Mouse (Mus musculus) forebrain, embryonic 15.5 days (tissue): ENCODE measurements at regions not wholly inside any gene's neighbourhood (a gene's known extent, or its start where the extent isn't known, plus 50 kb on each side); places are given as distances from the start of the nearest gene placed in this dataset.
"Not testable (repeated sequence)": the region's sequence is repeated elsewhere in the genome, so short reads cannot be mapped to it uniquely, and the experiment has no call there.

Experiments used
- ATAC-seq: fragments of 200-750 bp; cut with Nextera tagmentation; replicated peaks from 2 replicates; pipeline ENCODE4 v1.8.0; 2017; ENCODE audit warnings: mild to moderate bottlenecking, moderate TSS enrichment, moderate library complexity
- H3K27ac ChIP-seq: fragments of 300-500 bp; sonication (generic); replicated peaks from 2 replicates; pipeline ENCODE4 v1.5.1; 2015; ENCODE audit warnings: mild to moderate bottlenecking, inconsistent platforms
- H3K27me3 ChIP-seq: fragments of 300-500 bp; sonication (generic); 2 replicates; pipeline ENCODE4 v1.6.1; 2015; ENCODE audit warnings: inconsistent platforms
- H3K36me3 ChIP-seq: fragments of 300-500 bp; sonication (generic); 2 replicates; pipeline ENCODE4 v1.6.1; 2015; ENCODE audit warnings: mild to moderate bottlenecking, inconsistent platforms
- H3K4me1 ChIP-seq: fragments of 300-500 bp; sonication (generic); 2 replicates; pipeline ENCODE4 v1.6.1; 2015; ENCODE audit warnings: inconsistent platforms
- H3K4me2 ChIP-seq: fragments of 300-500 bp; sonication (generic); replicated peaks from 2 replicates; pipeline ENCODE4 v1.6.1; 2015; ENCODE audit warnings: mild to moderate bottlenecking, inconsistent platforms
- H3K4me3 ChIP-seq: fragments of 300-500 bp; sonication (generic); 2 replicates; pipeline ENCODE4 v1.5.1; 2015; ENCODE audit warnings: mild to moderate bottlenecking, inconsistent platforms
- H3K9ac ChIP-seq: fragments of 300-500 bp; sonication (generic); replicated peaks from 2 replicates; pipeline ENCODE4 v1.6.1; 2015; ENCODE audit warnings: mild to moderate bottlenecking, inconsistent platforms
- H3K9me3 ChIP-seq: fragments of 300-500 bp; sonication (generic); 2 replicates; pipeline ENCODE4 v1.6.1; 2016; ENCODE audit warnings: inconsistent platforms
- WGBS: fragments of 180-500 bp; shearing (Covaris S2); methylation state at CpG from one replicate; pipeline ENCODE4 v1.1.7; 2015; ENCODE audit warnings: mixed read lengths; 5-methylcytosine and 5-hydroxymethylcytosine counted together

GRCm38 (mm10) chr8:115977152-115977551 lies 269.6 kb upstream of the Maf start:
- Histone ChIP-seq H3K9me3 (no peaks in the 10 kb centered on the region), H3K27me3 (no peaks in the 10 kb centered on the region), H3K36me3 (no peaks in the 10 kb centered on the region), H3K4me2 (no peak overlapping the region), H3K4me3 (no peak overlapping the region), H3K9ac (no peak overlapping the region), H3K4me1 (peaks cover 5% of the 10 kb centered on the region; the same call in 1 of the 2 replicates), H3K27ac (no peak overlapping the region)
- no peak for ATAC-seq
- 53% methylated on average over 4 of the region's 4 CpGs for WGBS

DNA sequence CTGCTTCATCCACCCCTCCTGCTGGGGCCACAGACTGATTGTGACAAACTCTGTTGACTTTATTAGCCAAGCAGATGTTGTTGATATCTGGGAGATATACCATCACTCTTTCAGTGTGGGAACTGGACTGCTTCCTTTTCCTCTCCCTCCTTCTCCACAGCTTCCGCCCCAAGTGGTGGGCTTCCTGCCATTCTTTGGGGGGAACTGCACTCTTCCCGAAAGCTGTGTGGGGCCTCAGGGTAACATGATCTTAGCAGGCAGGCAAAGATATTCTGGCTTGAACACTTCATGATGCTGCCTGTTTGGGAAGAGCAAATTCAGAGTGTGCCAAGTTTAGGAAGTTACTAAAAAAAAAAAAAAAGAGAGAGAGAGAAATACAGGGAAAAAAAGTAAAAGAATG lies 267.1 kb upstream of the Maf start:
- ATAC-seq: no peak
- H3K36me3 ChIP-seq: no peaks in the 10 kb centered on the region
- no peaks in the 10 kb centered on the region for H3K9me3 ChIP-seq
- WGBS: 64% methylated on average over 2 of the region's 2 CpGs
- H3K4me3 ChIP-seq: no peak overlapping the region
- no peaks in the 10 kb centered on the region for H3K27me3 ChIP-seq
- H3K4me2 ChIP-seq: no peak overlapping the region
- peaks cover 5% of the 10 kb centered on the region; the same call in 1 of the 2 replicates for H3K4me1 ChIP-seq
- H3K9ac ChIP-seq: no peak overlapping the region
- no peak overlapping the region for H3K27ac ChIP-seq

DNA sequence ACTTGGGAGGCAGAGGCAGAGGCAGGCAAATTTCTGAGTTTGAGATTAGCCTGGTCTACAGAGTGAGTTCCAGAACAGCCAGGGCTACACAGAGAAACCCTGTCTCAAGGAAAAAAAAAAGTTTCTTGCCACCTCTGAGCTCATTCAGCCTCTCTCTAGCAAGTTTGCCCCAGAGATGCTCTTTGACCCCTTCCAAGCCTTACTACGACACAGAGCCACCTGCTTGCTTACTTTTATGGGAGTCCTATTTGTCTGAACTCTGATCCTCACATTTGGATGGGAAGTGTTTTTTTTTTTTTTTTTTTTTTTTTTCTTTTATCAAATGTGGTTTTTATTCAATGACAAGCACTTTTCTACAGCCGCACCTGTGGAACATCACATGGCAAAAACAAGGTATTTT lies 263.8 kb upstream of the Maf start:
- ATAC-seq, H3K27me3 ChIP-seq, H3K36me3 ChIP-seq, H3K9ac ChIP-seq, H3K27ac ChIP-seq, H3K4me2 ChIP-seq, H3K9me3 ChIP-seq, H3K4me3 ChIP-seq, H3K4me1 ChIP-seq: not testable (repeated sequence)
- 89% methylated on average over 2 of the region's 2 CpGs for WGBS

DNA sequence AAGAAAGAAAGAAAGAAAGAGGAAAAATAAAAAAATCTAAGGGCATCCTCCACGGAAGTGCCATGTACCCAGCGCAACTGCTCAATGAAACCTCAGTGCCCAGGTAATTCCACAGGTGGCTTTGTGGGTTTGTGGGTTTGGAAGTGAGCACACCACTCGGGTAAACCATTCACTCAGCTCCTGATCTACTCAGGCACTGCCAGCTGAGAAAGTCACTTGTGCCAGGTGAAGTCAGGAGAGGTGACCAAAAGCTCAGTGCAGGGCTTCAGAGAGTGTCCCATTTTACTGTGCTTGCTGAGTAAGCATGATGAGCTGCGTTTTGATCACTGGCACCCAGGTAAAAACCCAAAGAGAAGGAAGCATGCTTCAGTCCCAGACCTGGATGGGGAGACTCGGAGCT lies 260.5 kb upstream of the Maf start:
- H3K36me3 ChIP-seq: no peaks in the 10 kb centered on the region
- H3K4me1 ChIP-seq: no peaks in the 10 kb centered on the region
- no peak overlapping the region for H3K27ac ChIP-seq
- 84% methylated on average over 5 of the region's 5 CpGs for WGBS
- no peaks in the 10 kb centered on the region for H3K9me3 ChIP-seq
- no peak overlapping the region for H3K4me3 ChIP-seq
- ATAC-seq: no peak
- no peak overlapping the region for H3K4me2 ChIP-seq
- no peak overlapping the region for H3K9ac ChIP-seq
- no peaks in the 10 kb centered on the region for H3K27me3 ChIP-seq

DNA sequence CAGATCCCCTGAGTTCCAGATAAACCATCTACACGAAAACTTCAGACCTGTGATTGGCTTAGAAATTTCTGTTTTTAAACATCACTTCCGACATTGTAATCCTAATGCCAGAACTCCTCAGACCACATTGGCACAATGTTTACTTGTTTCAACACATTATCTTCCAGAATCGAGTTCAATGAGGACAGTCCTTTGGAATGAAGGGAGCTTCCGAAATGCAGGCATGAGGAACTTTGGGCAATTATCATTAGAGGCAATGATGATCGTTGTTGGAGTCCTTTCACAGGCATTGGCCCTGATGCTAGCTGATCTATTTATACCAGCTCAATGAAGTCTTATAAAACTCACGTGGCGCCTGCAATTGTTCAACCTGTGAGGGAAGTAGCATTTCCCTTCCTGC lies 258.4 kb upstream of the Maf start:
- H3K27me3 ChIP-seq: no peaks in the 10 kb centered on the region
- no peaks in the 10 kb centered on the region for H3K4me1 ChIP-seq
- no peak overlapping the region for H3K4me2 ChIP-seq
- H3K9ac ChIP-seq: no peak overlapping the region
- WGBS: 75% methylated on average over 7 of the region's 7 CpGs
- no peak for ATAC-seq
- no peak overlapping the region for H3K27ac ChIP-seq
- no peaks in the 10 kb centered on the region for H3K36me3 ChIP-seq
- H3K9me3 ChIP-seq: no peaks in the 10 kb centered on the region
- H3K4me3 ChIP-seq: no peak overlapping the region

GRCm38 (mm10) chr8:115955371-115955770 lies 247.8 kb upstream of the Maf start:
- no peak overlapping the region for H3K9ac ChIP-seq
- H3K4me1 ChIP-seq: no peaks in the 10 kb centered on the region
- no peak overlapping the region for H3K27ac ChIP-seq
- H3K9me3 ChIP-seq: no peaks in the 10 kb centered on the region
- no peaks in the 10 kb centered on the region for H3K36me3 ChIP-seq
- ATAC-seq: no peak
- 76% methylated on average over 5 of the region's 5 CpGs for WGBS
- H3K27me3 ChIP-seq: no peaks in the 10 kb centered on the region
- H3K4me2 ChIP-seq: no peak overlapping the region
- no peak overlapping the region for H3K4me3 ChIP-seq

GRCm38 (mm10) chr8:115953783-115954470 lies 246.3 kb upstream of the Maf start:
- H3K36me3 ChIP-seq: no peaks in the 10 kb centered on the region
- no peak for ATAC-seq
- no peaks in the 10 kb centered on the region for H3K4me1 ChIP-seq
- H3K27ac ChIP-seq: no peak overlapping the region
- no peak overlapping the region for H3K4me2 ChIP-seq
- no peak overlapping the region for H3K9ac ChIP-seq
- H3K4me3 ChIP-seq: no peak overlapping the region
- WGBS: 84% methylated on average over 7 of the region's 7 CpGs
- H3K9me3 ChIP-seq: no peaks in the 10 kb centered on the region
- H3K27me3 ChIP-seq: no peaks in the 10 kb centered on the region

- Histone ChIP-seq H3K4me3 (no peak overlapping the region), H3K36me3 (no peaks in the 10 kb centered on the region), H3K4me1 (no peaks in the 10 kb centered on the region), H3K9ac (no peak overlapping the region), H3K27me3 (no peaks in the 10 kb centered on the region), H3K27ac (no peak overlapping the region), H3K9me3 (no peaks in the 10 kb centered on the region), H3K4me2 (no peak overlapping the region)
- 62% methylated on average over 1 of the region's 1 CpGs for WGBS
- no peak for ATAC-seq
These were observed 244.9 kb upstream of the Maf start for GRCm38 (mm10) chr8:115952496-115952895.

DNA sequence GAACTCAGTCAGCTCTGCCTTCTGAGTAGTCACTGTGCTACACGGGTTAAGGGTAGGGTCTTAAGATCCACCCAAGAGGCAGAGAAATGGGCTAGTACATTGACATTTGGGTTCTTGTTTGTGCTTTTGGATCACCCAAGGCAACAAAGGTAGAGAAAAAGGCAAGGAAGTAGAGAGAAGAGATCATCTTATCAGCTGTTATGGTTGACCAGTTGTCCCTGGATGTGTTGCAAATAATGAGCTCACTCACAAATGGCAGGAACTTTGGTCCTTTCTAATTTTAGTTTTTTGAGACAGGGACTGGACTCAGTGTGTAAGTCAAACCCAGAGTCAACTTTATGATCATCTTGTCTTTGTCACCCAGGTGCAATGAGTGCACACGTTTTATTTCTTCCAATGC lies 241.3 kb upstream of the Maf start:
- Histone ChIP-seq H3K27ac (no peak overlapping the region), H3K27me3 (no peaks in the 10 kb centered on the region), H3K4me2 (no peak overlapping the region), H3K9me3 (no peaks in the 10 kb centered on the region), H3K36me3 (no peaks in the 10 kb centered on the region), H3K4me1 (no peaks in the 10 kb centered on the region), H3K4me3 (no peak overlapping the region), H3K9ac (no peak overlapping the region)
- no peak for ATAC-seq
- 88% methylated on average over 2 of the region's 2 CpGs for WGBS

DNA sequence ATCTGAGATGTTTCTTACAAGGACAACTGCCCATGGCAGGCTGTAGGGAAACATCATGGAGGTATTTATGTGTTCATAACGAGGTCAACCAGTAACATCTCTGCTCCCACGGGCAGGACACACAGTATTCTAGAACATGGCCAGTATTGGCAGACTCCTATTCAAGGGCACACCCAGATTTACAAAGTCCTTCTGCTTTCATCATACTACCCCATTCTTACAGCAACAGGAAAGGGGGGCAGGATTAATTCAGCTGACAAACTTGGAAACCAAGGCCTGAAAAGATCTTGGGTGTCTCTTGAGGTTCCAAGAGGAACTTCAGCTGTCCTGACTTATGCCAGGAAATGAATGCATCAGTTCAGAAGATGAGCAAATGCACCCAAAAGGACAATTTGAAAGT lies 240.4 kb upstream of the Maf start:
- no peaks in the 10 kb centered on the region for H3K27me3 ChIP-seq
- ATAC-seq: no peak
- no peak overlapping the region for H3K27ac ChIP-seq
- WGBS: 81% methylated on average over 2 of the region's 2 CpGs
- H3K4me3 ChIP-seq: no peak overlapping the region
- H3K9ac ChIP-seq: no peak overlapping the region
- H3K4me2 ChIP-seq: no peak overlapping the region
- no peaks in the 10 kb centered on the region for H3K36me3 ChIP-seq
- no peaks in the 10 kb centered on the region for H3K9me3 ChIP-seq
- H3K4me1 ChIP-seq: peaks cover 7% of the 10 kb centered on the region

- Histone ChIP-seq H3K27ac (peak overlapping the region; percentile 49), H3K4me3 (no peak overlapping the region), H3K36me3 (no peaks in the 10 kb centered on the region), H3K4me2 (peak overlapping the region; percentile 12), H3K9ac (no peak overlapping the region), H3K9me3 (no peaks in the 10 kb centered on the region), H3K27me3 (no peaks in the 10 kb centered on the region), H3K4me1 (peaks cover 11% of the 10 kb centered on the region)
- WGBS: 31% methylated on average over 16 of the region's 16 CpGs
- ATAC-seq: peak; percentile 48; the same call in 1 of the 2 replicates
These were observed 235.3 kb upstream of the Maf start for GRCm38 (mm10) chr8:115942731-115943509.

GRCm38 (mm10) chr8:115929472-115930210 lies 222.0 kb upstream of the Maf start:
- no peak overlapping the region for H3K4me2 ChIP-seq

More at GRCm38 (mm10) chr8:115929472-115930210, 222.0 kb upstream of the Maf start:
- no peaks in the 10 kb centered on the region for H3K4me1 ChIP-seq
- H3K9me3 ChIP-seq: no peaks in the 10 kb centered on the region
- no peak overlapping the region for H3K4me3 ChIP-seq
- WGBS: 76% methylated on average over 8 of the region's 8 CpGs
- H3K27ac ChIP-seq: no peak overlapping the region
- no peak overlapping the region for H3K9ac ChIP-seq
- no peaks in the 10 kb centered on the region for H3K36me3 ChIP-seq
- ATAC-seq: no peak
- H3K27me3 ChIP-seq: no peaks in the 10 kb centered on the region
